Mouse (Mus musculus) hindbrain, embryonic 16.5 days (tissue): ENCODE data around the gene Mpv17l2. TPM values are rescaled to one million over a fixed set of nuclear protein-coding genes. Genes with fewer than 3 reads are reported as not detected.
A peak's percentile ranks its signal among the peaks of the same experiment; 100 is the strongest.

Experiments
- ATAC-seq: fragments of 200-750 bp; cut with Nextera tagmentation; 2 replicates; pipeline ENCODE4 v1.8.0; 2017; ENCODE audit warnings: moderate TSS enrichment, moderate library complexity
- H3K27ac ChIP-seq: fragments of 300-500 bp; sonication (generic); 2 replicates; pipeline ENCODE4 v1.5.1; 2014; ENCODE audit warnings: low read depth, mild to moderate bottlenecking, control low read depth, low read length, moderate library complexity
- H3K27me3 ChIP-seq: fragments of 300-500 bp; sonication (generic); replicated peaks from 2 replicates; pipeline ENCODE4 v1.6.1; 2014; ENCODE audit warnings: low read length; ENCODE audit not compliant: control insufficient read depth, insufficient read depth
- H3K36me3 ChIP-seq: fragments of 300-500 bp; sonication (generic); 2 replicates; pipeline ENCODE4 v1.6.1; 2014; ENCODE audit warnings: mild to moderate bottlenecking, low read length, moderate library complexity, mixed read lengths; ENCODE audit not compliant: control insufficient read depth, insufficient read depth
- H3K4me1 ChIP-seq: fragments of 300-500 bp; sonication (generic); 2 replicates; pipeline ENCODE4 v1.6.1; 2014; ENCODE audit warnings: low read depth, low read length; ENCODE audit not compliant: control insufficient read depth, insufficient read depth
- H3K4me2 ChIP-seq: fragments of 300-500 bp; sonication (generic); 2 replicates; pipeline ENCODE4 v1.6.1; 2014; ENCODE audit warnings: mild to moderate bottlenecking, low read length, control low read depth, moderate library complexity
- H3K4me3 ChIP-seq: fragments of 300-500 bp; sonication (generic); 2 replicates; pipeline ENCODE4 v1.5.1; 2014; ENCODE audit warnings: mild to moderate bottlenecking, low read length, control low read depth, moderate library complexity
- H3K9ac ChIP-seq: fragments of 300-500 bp; sonication (generic); 2 replicates; pipeline ENCODE4 v1.6.1; 2014; ENCODE audit warnings: low read depth, mild to moderate bottlenecking, control low read depth, low read length, moderate library complexity
- H3K9me3 ChIP-seq: fragments of 300-500 bp; sonication (generic); 2 replicates; pipeline ENCODE4 v1.6.1; 2014; ENCODE audit warnings: mild to moderate bottlenecking, low read length, moderate library complexity; ENCODE audit not compliant: control insufficient read depth
- WGBS: fragments of 180-500 bp; shearing (Covaris S2); extraction: QIAGEN DNeasy Blood & Tissue Kit; methylation state at CpG from one replicate; pipeline ENCODE4 v1.1.7; 2014; 5-methylcytosine and 5-hydroxymethylcytosine counted together
- polyA plus RNA-seq: library from polyadenylated mRNA; unstranded; fragments of >200 nt; fragmentation: Nextera tagmentation; extraction: Ambion mirVana; gene quantifications from 2 replicates; pipeline ENCODE4 v1.2.1, GENCODE M21; 2015

Mpv17l2 gene
- polyA plus RNA-seq, 1 experiment from 2014 or later: 49.9 TPM

DNA sequence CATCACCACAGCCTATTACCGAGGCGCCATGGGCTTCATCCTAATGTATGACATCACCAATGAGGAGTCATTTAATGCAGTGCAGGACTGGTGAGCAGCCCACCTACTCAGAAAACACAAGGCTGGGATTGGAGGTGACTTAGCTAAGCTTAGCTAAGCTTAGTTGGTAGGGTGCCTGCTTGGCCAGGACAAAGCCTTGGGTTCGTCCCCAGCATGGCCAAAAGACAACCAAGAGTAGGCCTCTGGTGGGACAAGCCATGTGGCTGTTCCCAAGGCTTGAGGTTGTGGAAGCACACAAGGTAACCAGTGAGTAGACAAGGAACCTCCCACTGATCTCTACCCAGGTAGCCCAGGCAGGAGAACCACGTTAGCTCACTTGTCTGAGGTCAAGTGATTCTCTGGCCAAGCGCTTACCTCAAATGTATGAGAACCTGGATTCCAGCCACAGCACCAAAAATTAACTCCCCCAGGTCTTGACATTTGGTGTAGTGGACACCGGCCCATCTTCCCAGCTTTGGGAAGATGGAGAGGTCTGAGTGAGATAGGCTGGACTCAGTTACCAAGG, 4.2 kb downstream of the Mpv17l2 start:
- ATAC-seq: no peak
- H3K9me3 ChIP-seq: no peaks in the 10 kb centered on the region
- no peaks in the 10 kb centered on the region for H3K27me3 ChIP-seq
- peaks cover 22% of the 10 kb centered on the region for H3K36me3 ChIP-seq
- WGBS: 88% methylated on average over 6 of the region's 6 CpGs
- no peak overlapping the region; the same call in 1 of the 2 replicates for H3K27ac ChIP-seq
- no peak overlapping the region for H3K9ac ChIP-seq
- no peak overlapping the region for H3K4me3 ChIP-seq
- H3K4me2 ChIP-seq: no peak overlapping the region
- H3K4me1 ChIP-seq: peaks cover 44% of the 10 kb centered on the region

DNA sequence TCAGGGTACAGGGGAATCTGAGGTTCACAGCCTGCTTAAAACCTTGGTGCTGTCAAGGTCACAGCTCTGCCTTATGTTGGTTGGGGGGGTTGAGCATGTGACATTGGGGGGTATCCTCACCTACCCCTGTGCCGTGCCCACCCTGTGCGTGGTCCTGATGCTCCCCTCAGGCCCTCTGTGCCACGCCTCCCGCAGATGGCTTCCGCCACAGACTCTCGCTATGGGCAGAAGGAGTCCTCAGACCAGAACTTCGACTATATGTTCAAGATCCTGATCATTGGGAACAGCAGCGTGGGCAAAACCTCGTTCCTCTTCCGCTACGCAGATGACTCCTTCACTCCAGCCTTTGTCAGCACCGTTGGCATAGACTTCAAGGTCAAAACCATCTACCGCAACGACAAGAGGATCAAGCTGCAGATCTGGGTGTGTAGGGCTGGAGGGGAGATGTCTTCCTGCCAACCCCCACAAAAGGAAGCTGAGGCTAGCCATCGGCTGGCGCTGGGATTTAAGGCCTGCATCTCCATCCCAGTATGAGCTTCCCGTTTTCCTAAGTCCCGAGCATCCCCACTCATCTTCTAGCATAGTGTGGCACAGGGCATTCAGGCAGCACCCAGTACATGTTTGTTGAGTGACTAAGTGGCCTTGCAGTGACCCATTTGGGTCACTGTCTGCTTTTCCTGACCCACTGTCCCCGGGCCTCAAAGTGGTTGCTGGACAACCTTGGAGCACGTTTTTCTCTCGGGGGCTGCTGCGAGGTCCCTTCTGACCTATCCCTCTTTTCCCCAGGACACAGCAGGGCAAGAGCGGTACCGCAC, 4.9 kb downstream of the Mpv17l2 start:
- peaks cover 22% of the 10 kb centered on the region for H3K36me3 ChIP-seq
- no peaks in the 10 kb centered on the region for H3K27me3 ChIP-seq
- 85% methylated on average over 24 of the region's 24 CpGs for WGBS
- peak overlapping the region; percentile 89; the same call in 1 of the 2 replicates for H3K9ac ChIP-seq
- no peaks in the 10 kb centered on the region for H3K9me3 ChIP-seq
- H3K4me2 ChIP-seq: peak overlapping the region; percentile 71
- no peak overlapping the region for H3K27ac ChIP-seq
- no peak for ATAC-seq
- H3K4me1 ChIP-seq: peaks cover 44% of the 10 kb centered on the region
- H3K4me3 ChIP-seq: peak overlapping the region; percentile 72

DNA sequence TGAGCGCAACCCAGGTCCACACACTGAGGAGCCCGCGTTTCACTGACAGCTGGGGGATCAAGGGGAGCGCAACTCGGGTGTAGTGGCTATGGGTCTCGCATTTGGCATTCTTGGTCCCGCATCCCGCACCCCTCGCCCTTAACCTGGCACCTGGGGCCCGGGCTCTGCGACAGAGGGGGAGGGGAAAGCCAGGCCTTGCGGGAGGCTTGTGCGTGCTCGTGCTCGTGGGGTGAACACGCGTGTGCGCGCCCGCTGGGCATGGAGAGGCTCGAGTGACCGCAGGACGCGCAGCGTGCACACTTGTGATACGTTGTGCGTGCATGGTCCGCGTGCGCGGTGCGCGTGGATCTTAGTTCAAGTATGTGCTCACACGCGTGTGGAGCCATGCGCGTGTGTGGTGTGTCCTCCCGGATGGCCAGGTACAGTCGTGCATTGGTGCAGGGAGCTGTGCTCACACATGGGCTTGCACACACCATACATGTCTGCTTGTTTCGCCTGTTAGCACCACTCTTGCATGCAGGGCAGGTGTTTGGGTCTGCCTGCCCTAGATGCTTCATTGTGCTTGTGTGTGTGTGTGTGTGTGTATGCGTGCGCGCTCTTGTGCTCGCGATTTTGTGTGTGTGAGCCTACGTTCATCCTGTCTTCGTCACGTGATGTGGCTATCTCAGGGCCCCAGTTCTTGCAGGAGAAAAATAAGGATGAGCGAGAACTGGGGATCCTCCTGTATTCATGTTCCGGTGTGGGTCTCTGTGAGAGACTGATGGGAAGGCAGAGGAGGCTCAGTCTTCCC, 5.7 kb downstream of the Mpv17l2 start:
- Histone ChIP-seq H3K36me3 (peaks cover 22% of the 10 kb centered on the region), H3K4me3 (peak overlapping the region; percentile 72), H3K4me2 (peak overlapping the region; percentile 71), H3K9ac (peak overlapping the region; percentile 89), H3K27me3 (no peaks in the 10 kb centered on the region), H3K9me3 (no peaks in the 10 kb centered on the region), H3K27ac (peak overlapping the region; percentile 93), H3K4me1 (peaks cover 41% of the 10 kb centered on the region)
- peak; percentile 21 for ATAC-seq
- WGBS: 11% methylated on average over 50 of the region's 50 CpGs

DNA sequence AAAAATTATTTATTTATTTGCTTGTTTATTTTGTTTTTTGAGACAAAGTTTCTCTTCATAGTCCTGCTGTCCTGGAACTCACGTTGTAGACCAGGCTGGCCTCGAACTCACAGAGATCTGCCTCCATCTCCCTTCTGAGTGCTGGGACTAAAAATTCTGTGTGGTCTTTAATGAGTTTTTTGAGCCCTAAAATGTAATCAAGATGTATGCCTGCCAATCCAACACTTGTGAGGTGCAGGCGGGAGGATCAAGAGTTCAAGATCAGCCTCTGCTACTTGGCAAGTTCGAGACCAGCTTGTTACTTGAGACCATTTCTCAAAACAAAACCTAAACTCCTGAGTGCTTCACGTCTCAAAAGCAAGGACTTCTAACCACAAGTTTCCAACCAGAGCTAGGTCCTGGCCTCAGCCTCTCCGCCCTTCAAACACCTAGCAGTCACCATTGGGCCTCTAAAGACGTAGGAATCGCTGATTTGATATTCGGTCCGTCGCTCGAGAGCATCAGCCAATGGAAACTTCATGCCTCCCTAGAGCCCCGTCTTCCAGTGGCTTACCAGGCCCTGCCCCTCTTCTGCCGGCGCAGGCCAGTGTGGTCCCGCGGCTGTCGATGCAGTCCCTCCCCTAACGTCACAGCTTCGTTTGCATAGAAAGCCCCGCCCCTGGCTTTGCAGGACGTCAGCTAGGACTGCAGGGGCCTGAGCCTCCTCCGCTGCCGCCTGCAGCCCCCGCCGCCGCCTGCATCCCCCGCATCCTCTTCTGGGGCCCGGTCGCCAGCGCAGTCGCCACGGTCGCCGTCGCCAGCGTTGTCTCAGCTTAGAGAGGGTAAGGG, 6.5 kb downstream of the Mpv17l2 start, which contains the start of gene Rab3a:
Gene Rab3a (plus strand): TSS at position 637 of the 828 bp plus-strand sequence.
- Histone ChIP-seq H3K4me2 (peak within 1 kb of the TSS; percentile 71), H3K27ac (peak within 1 kb of the TSS; percentile 93), H3K36me3 (peaks cover 22% of the 10 kb centered on the region), H3K4me3 (peak within 1 kb of the TSS; percentile 72), H3K4me1 (peaks cover 33% of the 10 kb centered on the region), H3K9ac (peak within 1 kb of the TSS; percentile 89), H3K27me3 (0 out of 2 replicates have a peak, but pooled peaks cover 2% of the 10 kb centered on the region), H3K9me3 (no peaks in the 10 kb centered on the region)
- WGBS: 8% methylated on average over 37 of the region's 37 CpGs
- peak; percentile 97 for ATAC-seq

GRCm38 (mm10) chr8:70753151-70753550, 7.6 kb downstream of the Mpv17l2 start:
- Histone ChIP-seq H3K4me3 (no peak overlapping the region), H3K9me3 (no peaks in the 10 kb centered on the region), H3K9ac (no peak overlapping the region), H3K4me2 (no peak overlapping the region), H3K27me3 (0 out of 2 replicates have a peak, but pooled peaks cover 2% of the 10 kb centered on the region), H3K4me1 (peaks cover 24% of the 10 kb centered on the region), H3K36me3 (peaks cover 17% of the 10 kb centered on the region), H3K27ac (peak overlapping the region; percentile 55; the same call in 1 of the 2 replicates)
- ATAC-seq: no peak
- WGBS: 32% methylated on average over 21 of the region's 21 CpGs

DNA sequence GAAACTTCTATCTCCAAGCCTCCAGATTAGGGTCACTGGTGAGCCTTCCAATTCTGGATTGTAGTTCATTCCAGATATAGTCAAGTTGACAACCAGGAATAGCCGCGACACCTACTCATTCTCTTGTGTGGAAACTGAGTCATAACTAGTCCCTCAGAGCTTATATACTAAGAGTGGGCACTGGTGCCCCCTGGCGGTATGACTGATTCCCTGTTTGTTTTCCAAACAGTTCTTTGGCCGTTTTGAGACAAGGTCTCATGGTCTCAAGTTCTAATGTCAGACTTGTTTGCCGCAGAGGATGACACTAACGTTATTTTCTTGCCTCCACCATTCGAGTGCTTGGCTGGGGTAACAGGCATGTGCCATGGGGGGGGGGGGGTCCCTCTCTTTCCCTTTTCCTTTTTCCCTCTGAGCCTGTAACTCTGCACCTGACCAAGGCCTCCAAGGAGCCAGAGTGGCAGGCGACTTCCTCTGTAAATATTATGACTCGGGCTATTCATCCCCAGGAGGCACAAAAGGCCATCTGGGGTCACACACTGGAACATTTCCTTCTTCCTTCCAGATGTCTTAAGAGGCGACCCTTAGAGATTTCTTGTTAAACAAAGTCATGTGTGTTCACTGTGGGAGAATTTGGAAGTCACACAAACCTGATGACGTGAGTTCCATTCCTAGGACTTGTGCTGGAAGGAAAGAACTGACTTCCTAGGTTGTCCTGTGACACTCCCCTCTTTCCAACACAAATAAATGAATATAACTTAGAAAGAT, 8.6 kb downstream of the Mpv17l2 start:
- Histone ChIP-seq H3K27me3 (peaks cover 2% of the 10 kb centered on the region; the same call in 1 of the 2 replicates), H3K9ac (no peak overlapping the region), H3K36me3 (peaks cover 10% of the 10 kb centered on the region), H3K4me1 (peaks cover 17% of the 10 kb centered on the region), H3K4me2 (no peak overlapping the region), H3K4me3 (no peak overlapping the region), H3K27ac (no peak overlapping the region), H3K9me3 (no peaks in the 10 kb centered on the region)
- 36% methylated on average over 11 of the region's 11 CpGs for WGBS
- ATAC-seq: no peak

DNA sequence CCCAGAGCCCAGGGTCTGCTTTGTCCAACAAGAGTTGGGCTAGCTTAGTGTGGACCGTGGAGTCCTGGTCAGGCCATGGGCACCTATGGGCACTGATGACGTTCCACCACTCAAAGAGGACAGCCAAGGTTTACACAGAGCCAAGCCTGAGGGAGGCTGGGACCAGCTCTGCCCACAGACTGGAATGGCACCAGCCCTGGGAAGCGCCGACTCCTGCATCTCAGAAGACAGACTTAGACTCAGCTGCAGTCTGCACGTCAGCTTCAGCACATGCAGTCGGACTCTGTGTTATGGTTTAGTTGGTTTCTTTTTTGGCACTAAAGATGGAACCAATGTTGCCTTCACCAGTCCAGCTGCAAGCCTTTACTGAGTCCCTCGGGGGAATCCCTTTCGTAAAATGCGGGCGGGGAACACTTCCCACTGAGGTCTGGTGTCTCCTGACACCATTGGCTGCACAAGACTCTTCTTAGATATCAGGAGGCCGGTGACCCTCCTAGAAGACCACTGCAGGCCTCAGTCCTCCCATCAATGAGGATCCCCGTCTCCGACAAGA, 10.5 kb downstream of the Mpv17l2 start:
- Histone ChIP-seq H3K9me3 (no peaks in the 10 kb centered on the region), H3K27ac (no peak overlapping the region), H3K36me3 (no peaks in the 10 kb centered on the region), H3K9ac (no peak overlapping the region), H3K4me3 (no peak overlapping the region), H3K4me1 (no peaks in the 10 kb centered on the region; the same call in 1 of the 2 replicates), H3K4me2 (no peak overlapping the region), H3K27me3 (peaks cover 10% of the 10 kb centered on the region)
- ATAC-seq: no peak
- WGBS: 90% methylated on average over 13 of the region's 13 CpGs
